Mouse (Mus musculus): ENCODE measurements around the gene Mybbp1a.
A peak's percentile ranks its signal among the peaks of the same experiment; 100 is the strongest.

The Mybbp1a gene

GRCm38 (mm10) chr11:72481952-72482351, 40.8 kb downstream of the Mybbp1a start:
- DNase-seq: no peak

GRCm38 (mm10) chr11:72484549-72484948, 43.4 kb downstream of the Mybbp1a start:
- DNase-seq: no peak

DNA sequence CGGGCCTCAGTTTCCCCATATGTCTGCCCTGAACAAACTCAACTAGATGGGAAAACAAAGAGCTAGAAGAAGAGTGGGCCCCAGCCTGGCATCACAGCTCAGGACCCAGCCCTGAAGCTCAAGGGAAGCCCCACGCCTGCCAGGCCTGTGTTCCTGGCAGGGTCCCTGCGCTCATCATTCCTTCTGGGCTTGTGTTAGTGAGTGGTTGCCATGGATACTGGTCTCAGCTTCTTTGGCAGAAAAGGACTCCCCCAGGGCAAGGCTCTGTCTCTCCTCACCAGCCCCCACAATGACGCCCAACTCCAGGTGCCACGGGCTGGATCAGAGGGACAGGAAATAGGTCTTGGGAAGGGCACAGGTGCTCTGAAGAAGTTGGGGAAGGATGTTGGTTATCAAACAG, 44.0 kb downstream of the Mybbp1a start:
- DNase-seq: no peak

DNA sequence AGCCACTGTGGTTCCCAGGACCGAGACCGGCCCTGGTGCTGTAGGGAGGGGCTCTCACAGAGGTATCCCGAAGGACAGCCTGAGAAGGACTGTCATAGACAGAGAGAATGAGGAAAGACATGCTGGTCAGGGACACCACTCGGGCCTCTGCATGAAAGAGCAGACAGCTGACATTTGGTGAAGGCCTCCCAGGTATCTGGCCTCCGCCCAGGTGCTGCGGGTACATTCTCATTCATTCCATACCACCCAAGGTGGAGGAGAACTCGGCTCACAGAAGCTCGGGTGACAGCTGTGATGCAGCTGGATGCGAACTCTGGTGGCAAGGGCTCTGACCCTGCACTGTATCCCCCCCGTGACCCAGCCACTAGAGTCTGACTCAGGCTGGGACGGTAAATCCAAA, 44.8 kb downstream of the Mybbp1a start:
- no peak for DNase-seq

- no peak for DNase-seq
Observed at GRCm38 (mm10) chr11:72487171-72487570, 46.0 kb downstream of the Mybbp1a start.

DNA sequence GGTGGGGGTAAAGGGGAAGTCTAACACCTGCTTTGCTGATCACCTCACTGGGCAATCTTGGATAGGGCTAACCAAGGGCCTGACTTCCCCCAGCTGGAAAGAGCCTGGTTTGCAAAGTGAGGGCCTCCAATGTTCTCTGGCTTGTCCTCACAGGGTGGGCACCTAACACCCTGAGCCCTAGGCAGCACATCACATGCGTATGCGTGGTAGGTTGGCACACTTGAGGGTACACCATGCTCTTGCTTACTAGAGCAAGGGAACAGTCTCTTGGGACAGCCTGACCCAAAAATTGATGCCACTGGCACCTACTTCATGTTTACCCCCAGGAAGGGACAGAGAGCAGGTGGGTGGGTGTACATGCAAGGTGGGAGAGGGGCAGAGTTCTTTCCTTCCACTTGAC, 46.6 kb downstream of the Mybbp1a start:
- no peak for DNase-seq

- no peak for DNase-seq
Observed at GRCm38 (mm10) chr11:72488753-72489271, 47.7 kb downstream of the Mybbp1a start.

DNA sequence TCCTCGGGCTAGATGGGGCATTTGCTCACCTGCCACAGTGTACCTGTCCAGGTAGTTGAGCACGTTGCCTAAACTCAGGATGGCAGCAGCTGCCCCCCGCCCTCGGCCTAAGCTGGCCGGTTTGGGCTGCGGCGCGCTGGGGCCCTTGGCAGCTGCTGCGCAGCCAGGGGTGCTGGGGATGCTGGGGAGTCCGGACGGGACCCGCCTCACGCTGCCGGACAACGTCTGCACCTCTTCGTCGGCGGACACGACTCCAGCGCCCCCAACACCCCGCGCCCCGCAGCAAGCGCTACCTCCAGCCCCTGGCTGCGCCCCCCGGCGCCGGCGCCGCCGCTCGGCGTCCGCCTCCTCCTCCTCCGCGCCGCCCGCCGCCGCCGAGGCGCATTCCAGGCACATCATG, 48.2 kb downstream of the Mybbp1a start:
- DNase-seq: no peak

DNA sequence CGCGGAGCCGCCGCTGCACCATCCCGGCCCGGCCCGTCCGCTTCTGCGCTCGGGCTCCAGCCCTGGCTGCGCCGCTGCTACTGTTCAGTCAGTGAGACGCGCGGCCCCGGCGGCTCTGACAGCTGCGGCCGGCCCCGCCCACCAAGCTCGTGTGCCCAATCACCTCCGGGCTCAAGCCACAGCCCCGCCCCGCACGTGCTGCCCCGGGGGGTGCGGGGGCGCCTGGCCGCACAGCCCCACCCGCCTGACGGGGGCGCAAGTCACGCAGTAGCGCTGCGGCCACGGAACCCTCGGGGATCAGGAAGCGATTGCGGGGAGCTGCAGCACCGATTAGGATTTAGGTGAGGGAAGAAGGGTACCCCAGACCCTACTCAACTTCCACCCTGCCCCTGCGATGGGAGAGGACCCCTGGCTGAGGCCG, 48.7 kb downstream of the Mybbp1a start, which contains the start of gene Spns2:
Spns2 (minus strand) TSS at position 24 of the 421 bp plus-strand sequence.
- DNase-seq: peak; percentile 73

- no peak for DNase-seq
Observed at GRCm38 (mm10) chr11:72491130-72491960, 50.2 kb downstream of the Mybbp1a start.

DNA sequence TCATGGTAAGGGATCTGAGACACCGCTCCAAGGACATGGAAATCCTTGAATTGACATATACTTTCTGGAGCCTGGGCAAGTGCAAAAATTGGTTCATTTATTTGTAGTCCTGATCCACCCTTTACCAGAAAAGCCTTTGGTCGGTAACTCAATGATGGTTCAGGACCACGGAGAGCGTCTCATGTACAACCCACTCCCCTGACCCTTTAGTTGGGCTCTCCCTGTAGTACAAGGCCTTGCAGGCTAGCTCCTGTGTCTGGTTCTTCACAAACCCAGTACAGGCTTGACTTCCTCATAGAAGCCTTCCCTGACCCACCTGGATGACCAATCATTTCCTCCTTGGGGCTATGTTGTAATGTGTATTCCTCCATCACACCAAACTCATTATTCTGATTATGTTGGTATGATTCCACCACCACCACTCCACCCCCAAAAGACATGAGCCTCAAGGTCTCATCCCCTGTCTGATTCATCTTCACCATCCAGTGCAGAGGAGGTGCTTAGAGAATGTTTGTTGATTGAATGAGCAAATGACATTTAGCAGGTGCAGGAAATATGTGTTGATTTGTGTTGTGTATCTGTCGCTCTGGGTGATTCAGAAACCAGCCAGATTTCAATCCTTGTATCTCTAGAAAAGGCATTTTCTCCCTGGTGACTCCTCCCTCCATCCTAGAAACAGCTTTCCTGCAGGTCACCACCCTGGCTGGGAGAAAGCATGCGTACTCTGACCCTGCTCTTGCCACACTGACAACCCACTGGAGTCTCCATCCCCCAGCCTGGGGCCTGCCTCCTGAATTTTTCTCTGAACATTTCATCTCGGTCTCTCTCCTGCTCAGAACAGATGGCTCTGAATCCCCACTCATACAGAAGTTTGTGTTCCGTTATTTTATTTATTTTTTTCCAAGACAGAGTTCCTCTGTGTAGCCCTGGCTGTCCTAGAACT, 53.2 kb downstream of the Mybbp1a start:
- DNase-seq: no peak

DNA sequence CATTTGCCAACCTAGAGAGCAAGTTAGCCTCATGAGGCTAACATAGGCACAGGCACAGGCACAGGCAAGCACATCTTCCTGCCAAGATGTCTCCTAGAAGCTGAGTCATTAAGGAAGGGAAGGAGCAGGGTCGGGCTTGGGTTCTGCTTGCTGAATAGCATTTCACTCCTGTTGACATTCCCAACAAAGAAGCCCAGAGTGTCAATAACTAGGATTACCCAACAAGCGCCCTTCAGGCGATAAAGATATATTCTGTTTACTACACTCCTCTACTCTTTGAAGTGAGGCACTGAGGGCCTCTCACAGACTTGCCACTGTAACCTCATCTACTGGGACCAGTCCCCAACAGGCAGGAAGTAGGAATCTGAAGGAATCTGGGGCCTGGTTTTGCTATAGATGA, 54.9 kb downstream of the Mybbp1a start:
- DNase-seq: no peak

DNA sequence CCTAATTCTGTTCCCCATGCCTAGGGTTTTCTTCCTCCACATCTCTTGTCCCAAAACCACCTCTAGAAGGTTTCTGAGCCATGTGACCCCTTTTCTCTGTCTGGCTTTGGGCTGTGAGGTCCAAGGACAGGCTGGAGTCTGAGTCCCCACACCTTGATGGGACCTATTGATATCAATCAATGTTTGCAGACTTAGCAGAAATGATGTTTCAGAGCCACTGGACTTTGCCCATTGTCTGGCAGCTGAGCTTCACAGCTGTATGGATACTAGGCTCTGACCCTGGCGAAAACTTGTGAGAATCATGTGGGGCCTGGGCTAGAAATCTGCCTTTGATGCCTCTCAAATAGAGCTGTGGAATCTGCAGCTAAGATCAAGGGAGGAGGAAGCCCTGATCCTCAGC, 55.6 kb downstream of the Mybbp1a start:
- DNase-seq: no peak

DNA sequence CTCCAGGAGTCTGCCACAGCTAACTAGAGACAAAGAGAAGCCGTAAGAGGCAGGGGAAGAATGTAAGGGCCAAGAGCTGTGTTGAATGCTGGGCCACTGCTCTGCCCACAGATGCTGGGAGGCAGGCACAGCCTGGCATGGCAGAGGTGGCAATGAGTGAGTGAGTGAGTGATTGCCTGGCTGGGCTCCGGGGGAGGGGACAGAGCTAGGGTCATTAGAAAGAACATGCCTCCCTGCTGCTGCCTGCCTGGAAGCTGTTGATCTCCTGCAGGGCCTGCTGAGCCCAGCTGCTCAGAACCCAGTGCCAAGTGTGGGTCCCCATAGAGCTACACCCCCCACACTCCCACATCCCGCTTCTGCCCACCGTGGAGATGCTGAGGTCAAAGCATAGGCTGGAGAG, 56.2 kb downstream of the Mybbp1a start:
- DNase-seq: no peak

DNA sequence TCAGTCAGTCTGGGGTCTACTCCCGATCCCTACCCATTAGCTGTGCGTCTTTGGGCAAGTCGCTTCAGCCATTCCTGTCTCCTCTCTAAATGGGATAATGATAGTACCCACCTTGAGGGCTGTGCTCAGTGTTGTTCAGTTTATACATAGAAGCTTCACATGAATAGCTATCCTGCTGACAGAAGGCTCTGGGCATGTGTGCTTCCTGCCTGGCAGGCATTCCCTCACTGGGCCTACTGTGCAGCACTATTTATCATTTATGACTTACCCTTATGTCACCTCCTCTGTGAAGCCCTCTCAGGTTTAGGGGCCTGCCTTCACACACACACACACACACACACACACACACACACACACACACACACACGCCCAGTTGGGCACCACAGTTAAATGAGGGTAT, 59.0 kb downstream of the Mybbp1a start:
- DNase-seq: no peak
